Mouse (Mus musculus) stomach, embryonic 14.5 days (tissue): ENCODE results near the gene Boc. TPM values are rescaled to one million over a fixed set of nuclear protein-coding genes. Genes with fewer than 3 reads are reported as not detected.

Source experiments
- microRNA-seq: library from miRNA; unstranded; fragments of <30 nt; microRNA quantifications from one replicate; pipeline ENCODE4, GENCODE M21; 2016
- polyA plus RNA-seq: library from polyadenylated mRNA; unstranded; fragments of >200 nt; fragmentation: Nextera tagmentation; extraction: Ambion mirVana; gene quantifications from 2 replicates; pipeline ENCODE4 v1.2.1, GENCODE M21; 2014

The Boc gene
- polyA plus RNA-seq, 1 experiment from 2014 or later, result 19.5 TPM

Small RNAs within 50 kb of the gene (microRNA-seq; reads per million reads assigned to microRNA genes)
- 1.3 reads per million for gene Mir3081

Other genes with a start within 250 kb of the Boc start
- 4.3 and 4.5 TPM in 2 replicates for gene Sidt1, start 225.7 kb downstream of the Boc start, polyA plus RNA-seq
- gene Spice1, start 211.8 kb downstream of the Boc start, polyA plus RNA-seq, result 30.0 and 34.1 TPM in 2 replicates
- gene Cfap44, start 164.1 kb downstream of the Boc start, polyA plus RNA-seq, result 0.25 and 0.48 TPM in 2 replicates
- gene Nepro, start 165.4 kb upstream of the Boc start, polyA plus RNA-seq, result 9.3 and 10.0 TPM in 2 replicates
- gene Gtpbp8, start 187.5 kb upstream of the Boc start, polyA plus RNA-seq, result 27.9 and 29.4 TPM in 2 replicates
- 0.71 and 1.2 TPM in 2 replicates for gene Cd200r1, start 206.8 kb upstream of the Boc start, polyA plus RNA-seq